Mouse (Mus musculus) forebrain, postnatal 0 days (tissue): ENCODE results near the gene Ube2j1. TPM values are rescaled to one million over a fixed set of nuclear protein-coding genes. Genes with fewer than 3 reads are reported as not detected.
"Not testable (repeated sequence)": the region's sequence is repeated elsewhere in the genome, so short reads cannot be mapped to it uniquely, and the experiment has no call there.

Experiments used
- ATAC-seq: fragments of 200-750 bp; cut with Nextera tagmentation; 2 replicates; pipeline ENCODE4 v1.8.0; 2017; ENCODE audit warnings: mild to moderate bottlenecking, moderate library complexity
- DNase-seq: peaks from one replicate; pipeline ENCODE4 v3.0.0-alpha.2; 2015
- H3K27ac ChIP-seq: fragments of 300-500 bp; sonication (generic); 2 replicates; pipeline ENCODE4 v1.5.1; 2014; ENCODE audit warnings: low read depth, mild to moderate bottlenecking, antibody characterized with exemption, low read length, moderate library complexity, mixed read lengths
- H3K27me3 ChIP-seq: fragments of 300-500 bp; sonication (generic); 2 replicates; pipeline ENCODE4 v1.6.1; 2014; ENCODE audit warnings: mild to moderate bottlenecking, low read length, mixed read lengths; ENCODE audit not compliant: insufficient read depth
- H3K36me3 ChIP-seq: fragments of 300-500 bp; sonication (generic); 2 replicates; pipeline ENCODE4 v1.6.1; 2014; ENCODE audit warnings: mild to moderate bottlenecking, moderate library complexity; ENCODE audit not compliant: insufficient read depth
- H3K4me1 ChIP-seq: fragments of 300-500 bp; sonication (generic); 2 replicates; pipeline ENCODE4 v1.6.1; 2014; ENCODE audit warnings: antibody characterized with exemption; ENCODE audit not compliant: insufficient read depth
- H3K4me2 ChIP-seq: fragments of 300-500 bp; sonication (generic); 2 replicates; pipeline ENCODE4 v1.6.1; 2014; ENCODE audit warnings: low read depth, mild to moderate bottlenecking, moderate library complexity
- H3K4me3 ChIP-seq: fragments of 300-500 bp; sonication (generic); 2 replicates; pipeline ENCODE4 v1.5.1; 2014; ENCODE audit warnings: low read depth, low read length, mixed read lengths
- H3K9ac ChIP-seq: fragments of 300-500 bp; sonication (generic); 2 replicates; pipeline ENCODE4 v1.6.1; 2014; ENCODE audit warnings: mild to moderate bottlenecking
- H3K9me3 ChIP-seq: fragments of 300-500 bp; sonication (generic); 2 replicates; pipeline ENCODE4 v1.6.1; 2016; ENCODE audit warnings: low read length
- CTCF ChIP-seq: sonication (generic); IDR thresholded peaks from 2 replicates; pipeline ENCODE4 v1.5.1; 2016; ENCODE audit warnings: antibody characterized with exemption, control low read depth, low read depth
- WGBS: fragments of 180-500 bp; shearing (Covaris S2); extraction: QIAGEN DNeasy Blood & Tissue Kit; methylation state at CpG from one replicate; pipeline ENCODE4 v1.1.7; 2014; 5-methylcytosine and 5-hydroxymethylcytosine counted together
- polyA plus RNA-seq: library from polyadenylated mRNA; unstranded; fragments of >200 nt; fragmentation: Nextera tagmentation; extraction: Ambion mirVana; gene quantifications from 2 replicates; pipeline ENCODE4 v1.2.1, GENCODE M21; 2015
- total RNA-seq: library from RNA; depleted of rRNA; stranded (reverse); fragments of >200 nt; gene quantifications from 2 replicates; pipeline ENCODE4 v1.2.3, GENCODE M21; 2014

The Ube2j1 gene
- total and polyA plus RNA-seq, 2 experiments from 2014 or later: 61.2 to 106 TPM

- Histone ChIP-seq H3K9ac (no peak overlapping the region), H3K4me1 (no peaks in the 10 kb centered on the region), H3K36me3 (no peaks in the 10 kb centered on the region; the same call in 1 of the 2 replicates), H3K4me2 (no peak overlapping the region), H3K4me3 (no peak overlapping the region), H3K27me3 (no peaks in the 10 kb centered on the region), H3K27ac (no peak overlapping the region), H3K9me3 (no peaks in the 10 kb centered on the region)
- 96% methylated on average over 8 of the region's 8 CpGs for WGBS
- TF ChIP-seq CTCF: no peak
- no peak for DNase-seq
- no peak for ATAC-seq
Measured at GRCm38 (mm10) chr4:32998996-32999395, 32.2 kb upstream of the Ube2j1 start.

GRCm38 (mm10) chr4:33002081-33002480 is 29.1 kb upstream of the Ube2j1 start:
- peaks cover 15% of the 10 kb centered on the region; the same call in 1 of the 2 replicates for H3K36me3 ChIP-seq
- no peaks in the 10 kb centered on the region for H3K27me3 ChIP-seq
- H3K4me2 ChIP-seq: no peak overlapping the region
- no peak for TF ChIP-seq CTCF
- 87% methylated on average over 3 of the region's 3 CpGs for WGBS
- no peak overlapping the region for H3K27ac ChIP-seq
- H3K9me3 ChIP-seq: no peaks in the 10 kb centered on the region
- no peak overlapping the region for H3K9ac ChIP-seq
- no peaks in the 10 kb centered on the region for H3K4me1 ChIP-seq
- DNase-seq: no peak
- ATAC-seq: no peak
- H3K4me3 ChIP-seq: no peak overlapping the region

GRCm38 (mm10) chr4:33005595-33006470 is 25.4 kb upstream of the Ube2j1 start:
- DNase-seq, H3K27me3 ChIP-seq, H3K9ac ChIP-seq, H3K9me3 ChIP-seq, H3K4me1 ChIP-seq, H3K4me3 ChIP-seq, H3K4me2 ChIP-seq, H3K27ac ChIP-seq, ATAC-seq: not testable (repeated sequence)
- peaks cover 15% of the 10 kb centered on the region; the same call in 1 of the 2 replicates for H3K36me3 ChIP-seq
- WGBS: 96% methylated on average over 10 of the region's 10 CpGs

GRCm38 (mm10) chr4:33006844-33007243 is 24.4 kb upstream of the Ube2j1 start:
- Histone ChIP-seq H3K9ac (no peak overlapping the region), H3K4me2 (no peak overlapping the region), H3K36me3 (peaks cover 15% of the 10 kb centered on the region; the same call in 1 of the 2 replicates), H3K4me3 (no peak overlapping the region), H3K27ac (no peak overlapping the region), H3K27me3 (no peaks in the 10 kb centered on the region), H3K4me1 (no peaks in the 10 kb centered on the region), H3K9me3 (no peaks in the 10 kb centered on the region)
- no peak for TF ChIP-seq CTCF
- WGBS: 93% methylated on average over 11 of the region's 11 CpGs
- ATAC-seq: no peak
- no peak for DNase-seq

GRCm38 (mm10) chr4:33007443-33008217 is 23.6 kb upstream of the Ube2j1 start:
- Histone ChIP-seq H3K9ac (no peak overlapping the region), H3K4me3 (no peak overlapping the region)
- 90% methylated on average over 9 of the region's 9 CpGs for WGBS

GRCm38 (mm10) chr4:33010078-33010477 is 21.1 kb upstream of the Ube2j1 start:
- TF ChIP-seq CTCF: no peak
- Histone ChIP-seq H3K4me1 (no peaks in the 10 kb centered on the region), H3K4me2 (no peak overlapping the region), H3K27me3 (no peaks in the 10 kb centered on the region), H3K36me3 (peaks cover 18% of the 10 kb centered on the region; the same call in 1 of the 2 replicates), H3K9me3 (no peaks in the 10 kb centered on the region), H3K4me3 (no peak overlapping the region), H3K9ac (no peak overlapping the region), H3K27ac (no peak overlapping the region)
- DNase-seq (no peak), ATAC-seq (no peak)
- WGBS: 100% methylated on average over 1 of the region's 1 CpGs

More at GRCm38 (mm10) chr4:33007443-33008217, 23.6 kb upstream of the Ube2j1 start:
- ATAC-seq (no peak), DNase-seq (no peak)
- Histone ChIP-seq H3K27ac (no peak overlapping the region), H3K27me3 (no peaks in the 10 kb centered on the region), H3K4me1 (no peaks in the 10 kb centered on the region), H3K9me3 (no peaks in the 10 kb centered on the region), H3K4me2 (no peak overlapping the region), H3K36me3 (peaks cover 15% of the 10 kb centered on the region; the same call in 1 of the 2 replicates)
- no peak for TF ChIP-seq CTCF

- no peak overlapping the region for H3K27ac ChIP-seq
- H3K4me3 ChIP-seq: no peak overlapping the region
- no peaks in the 10 kb centered on the region for H3K27me3 ChIP-seq
- DNase-seq: no peak
- H3K9me3 ChIP-seq: no peaks in the 10 kb centered on the region
- peaks cover 8% of the 10 kb centered on the region; the same call in 1 of the 2 replicates for H3K36me3 ChIP-seq
- 73% methylated on average over 4 of the region's 4 CpGs for WGBS
- no peak overlapping the region for H3K9ac ChIP-seq
- TF ChIP-seq CTCF: no peak
- no peak for ATAC-seq
- no peak overlapping the region for H3K4me2 ChIP-seq
- no peaks in the 10 kb centered on the region for H3K4me1 ChIP-seq
Measured at GRCm38 (mm10) chr4:33012484-33012883, 18.7 kb upstream of the Ube2j1 start.
